Mouse (Mus musculus) embryonic facial prominence, embryonic 12.5 days (tissue): ENCODE results near the gene Olfr1200. TPM values are rescaled to one million over a fixed set of nuclear protein-coding genes. Genes with fewer than 3 reads are reported as not detected.

Experiments
- ATAC-seq: fragments of 200-750 bp; cut with Nextera tagmentation; 2 replicates; pipeline ENCODE4 v1.8.0; 2017; ENCODE audit not compliant: insufficient number of reproducible peaks, insufficient read depth, low FRiP score, low TSS enrichment
- H3K27ac ChIP-seq: fragments of 300-500 bp; sonication (generic); 2 replicates; pipeline ENCODE4 v1.5.1; 2016; ENCODE audit warnings: mild to moderate bottlenecking
- H3K27me3 ChIP-seq: fragments of 300-500 bp; sonication (generic); 2 replicates; pipeline ENCODE4 v1.6.1; 2016; ENCODE audit warnings: mild to moderate bottlenecking, moderate library complexity
- H3K36me3 ChIP-seq: fragments of 300-500 bp; sonication (generic); 2 replicates; pipeline ENCODE4 v1.6.1; 2016; ENCODE audit warnings: mild to moderate bottlenecking
- H3K4me1 ChIP-seq: fragments of 300-500 bp; sonication (generic); 2 replicates; pipeline ENCODE4 v1.6.1; 2016
- H3K4me2 ChIP-seq: fragments of 300-500 bp; sonication (generic); replicated peaks from 2 replicates; pipeline ENCODE4 v1.6.1; 2016; ENCODE audit warnings: mild to moderate bottlenecking, moderate library complexity
- H3K4me3 ChIP-seq: fragments of 300-500 bp; sonication (generic); 2 replicates; pipeline ENCODE4 v1.5.1; 2016; ENCODE audit warnings: mild to moderate bottlenecking
- H3K9ac ChIP-seq: fragments of 300-500 bp; sonication (generic); 2 replicates; pipeline ENCODE4 v1.6.1; 2016; ENCODE audit warnings: mild to moderate bottlenecking, moderate library complexity
- H3K9me3 ChIP-seq: fragments of 300-500 bp; sonication (generic); 2 replicates; pipeline ENCODE4 v1.6.1; 2016; ENCODE audit warnings: mild to moderate bottlenecking, moderate library complexity
- WGBS: fragments of 180-500 bp; shearing (Covaris S2); methylation state at CpG from one replicate; pipeline ENCODE4 v1.1.7; 2016; 5-methylcytosine and 5-hydroxymethylcytosine counted together
- polyA plus RNA-seq: library from polyadenylated mRNA; unstranded; fragments of >200 nt; fragmentation: Nextera tagmentation; extraction: Ambion mirVana; gene quantifications from 2 replicates; pipeline ENCODE4 v1.2.1, GENCODE M21; 2016

Gene Olfr1200
- not detected in 2 replicates for polyA plus RNA-seq

DNA sequence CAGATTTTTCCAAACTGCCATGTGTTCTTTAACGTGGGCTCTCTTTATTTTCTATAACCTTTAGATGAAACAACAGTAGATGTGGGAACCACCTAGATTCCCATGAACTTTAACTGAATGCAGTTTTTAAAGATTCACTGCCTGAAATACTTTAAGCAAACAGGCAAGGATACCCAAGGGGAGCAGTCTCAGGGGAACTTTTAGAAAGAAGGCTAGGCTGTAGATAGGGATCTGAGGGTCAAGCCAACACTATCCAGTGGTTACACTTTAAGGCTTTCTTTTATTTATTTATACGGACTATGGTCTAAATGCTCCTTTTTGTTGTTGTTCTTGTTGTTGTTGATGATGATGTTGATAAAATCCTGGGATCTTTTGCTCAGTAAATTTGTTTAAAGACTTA is at the start of gene Olfr1200:
Olfr1200 (minus strand) TSS at position 101 of the 400 bp plus-strand sequence.
- no peaks in the 10 kb centered on the region for H3K9me3 ChIP-seq
- no peaks in the 10 kb centered on the region for H3K36me3 ChIP-seq
- H3K4me2 ChIP-seq: no peak within 1 kb of the TSS
- H3K4me1 ChIP-seq: no peaks in the 10 kb centered on the region
- WGBS: 75% methylated on average over 2 of the region's 2 CpGs
- no peak within 1 kb of the TSS for H3K9ac ChIP-seq
- no peak within 1 kb of the TSS for H3K27ac ChIP-seq
- ATAC-seq: no peak
- H3K4me3 ChIP-seq: no peak within 1 kb of the TSS
- H3K27me3 ChIP-seq: no peaks in the 10 kb centered on the region

GRCm38 (mm10) chr2:88814196-88814595 is 43.9 kb upstream of the Olfr1200 start, which contains the start of gene Olfr1202:
TSS of gene Olfr1202 (plus strand) at chr2:88814496.
- Histone ChIP-seq H3K4me3 (no peak within 1 kb of the TSS), H3K27me3 (no peaks in the 10 kb centered on the region), H3K4me1 (no peaks in the 10 kb centered on the region), H3K36me3 (no peaks in the 10 kb centered on the region), H3K9ac (no peak within 1 kb of the TSS), H3K9me3 (no peaks in the 10 kb centered on the region), H3K27ac (no peak within 1 kb of the TSS), H3K4me2 (no peak within 1 kb of the TSS)
- no peak for ATAC-seq
- 76% methylated on average over 1 of the region's 1 CpGs for WGBS

DNA sequence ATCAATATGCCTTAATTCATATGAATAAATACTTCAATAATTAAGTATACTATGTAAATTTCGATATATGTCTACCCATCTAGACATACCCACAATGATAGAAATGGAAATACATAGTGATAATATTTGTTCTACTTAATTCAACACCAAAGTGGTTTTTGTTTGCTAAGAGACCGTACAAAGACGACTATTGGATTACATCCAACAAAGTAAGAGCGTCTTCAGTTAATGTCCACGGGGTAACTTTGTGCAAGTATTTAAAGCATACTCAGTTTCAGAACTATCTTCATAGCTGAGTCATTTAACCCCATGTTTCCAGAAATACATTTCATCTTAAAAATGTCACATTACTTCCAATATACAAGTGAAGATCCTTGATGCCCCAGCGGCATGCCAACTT is 22.4 kb upstream of the Olfr1200 start, which contains the start of gene Olfr1201:
Olfr1201 (plus strand) TSS at position 301 of the 400 bp plus-strand sequence.
- no peak for ATAC-seq
- Histone ChIP-seq H3K9ac (no peak within 1 kb of the TSS), H3K9me3 (no peaks in the 10 kb centered on the region), H3K27me3 (no peaks in the 10 kb centered on the region), H3K4me2 (no peak within 1 kb of the TSS), H3K4me3 (no peak within 1 kb of the TSS), H3K27ac (no peak within 1 kb of the TSS), H3K4me1 (no peaks in the 10 kb centered on the region), H3K36me3 (no peaks in the 10 kb centered on the region)
- 84% methylated on average over 6 of the region's 6 CpGs for WGBS

DNA sequence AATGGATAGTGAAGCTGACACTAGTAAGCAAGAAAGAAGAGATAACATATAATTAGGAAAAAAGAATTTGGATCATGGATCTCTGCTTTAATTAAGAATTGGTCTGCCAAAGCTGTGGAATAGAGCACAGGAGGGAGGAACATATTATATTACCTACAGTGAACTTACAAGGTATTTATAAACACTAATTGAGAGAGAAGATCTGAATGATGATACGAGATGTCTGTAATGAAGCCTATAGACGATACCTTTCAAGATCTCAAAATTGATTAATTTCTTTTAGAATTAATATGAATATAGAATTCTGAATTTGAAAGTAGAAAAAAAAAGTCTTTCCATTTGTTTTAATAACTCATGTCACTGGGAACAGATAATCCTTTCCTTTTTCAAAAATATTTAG is 9.9 kb downstream of the Olfr1200 start, which contains the start of gene Olfr1199:
Olfr1199 (minus strand) TSS at position 101 of the 400 bp plus-strand sequence.
- no peaks in the 10 kb centered on the region for H3K36me3 ChIP-seq
- ATAC-seq: no peak
- H3K27me3 ChIP-seq: no peaks in the 10 kb centered on the region
- no peak within 1 kb of the TSS for H3K4me3 ChIP-seq
- no peak within 1 kb of the TSS for H3K9ac ChIP-seq
- no peaks in the 10 kb centered on the region for H3K9me3 ChIP-seq
- H3K4me1 ChIP-seq: no peaks in the 10 kb centered on the region
- 85% methylated on average over 2 of the region's 2 CpGs for WGBS
- H3K27ac ChIP-seq: no peak within 1 kb of the TSS
- no peak within 1 kb of the TSS for H3K4me2 ChIP-seq

GRCm38 (mm10) chr2:88751270-88751669 is 19.0 kb downstream of the Olfr1200 start, which contains the start of gene Olfr1198:
TSS of gene Olfr1198 (minus strand) at chr2:88751370.
- H3K36me3 ChIP-seq: no peaks in the 10 kb centered on the region
- no peak for ATAC-seq
- no peak within 1 kb of the TSS for H3K4me2 ChIP-seq
- H3K9ac ChIP-seq: no peak within 1 kb of the TSS
- H3K27ac ChIP-seq: no peak within 1 kb of the TSS
- no peak within 1 kb of the TSS for H3K4me3 ChIP-seq
- H3K4me1 ChIP-seq: no peaks in the 10 kb centered on the region
- no peaks in the 10 kb centered on the region for H3K27me3 ChIP-seq
- H3K9me3 ChIP-seq: no peaks in the 10 kb centered on the region
- 96% methylated on average over 2 of the region's 2 CpGs for WGBS

- no peaks in the 10 kb centered on the region for H3K36me3 ChIP-seq
- H3K9me3 ChIP-seq: no peaks in the 10 kb centered on the region
- no peaks in the 10 kb centered on the region for H3K4me1 ChIP-seq
- no peaks in the 10 kb centered on the region for H3K27me3 ChIP-seq
- ATAC-seq: no peak
- H3K4me3 ChIP-seq: no peak overlapping the region
- no peak overlapping the region for H3K4me2 ChIP-seq
- no peak overlapping the region for H3K27ac ChIP-seq
- 69% methylated on average over 3 of the region's 3 CpGs for WGBS
- H3K9ac ChIP-seq: no peak overlapping the region
Observed at GRCm38 (mm10) chr2:88743379-88743778, 26.9 kb downstream of the Olfr1200 start.

GRCm38 (mm10) chr2:88732266-88732665 is 38.0 kb downstream of the Olfr1200 start, which contains the start of gene Olfr1197:
TSS of gene Olfr1197 (minus strand) at chr2:88732366.
- H3K9me3 ChIP-seq: no peaks in the 10 kb centered on the region
- no peaks in the 10 kb centered on the region for H3K27me3 ChIP-seq
- ATAC-seq: no peak
- H3K4me1 ChIP-seq: no peaks in the 10 kb centered on the region
- no peak within 1 kb of the TSS for H3K4me3 ChIP-seq
- no peak within 1 kb of the TSS for H3K9ac ChIP-seq
- no peak within 1 kb of the TSS for H3K4me2 ChIP-seq
- no peak within 1 kb of the TSS for H3K27ac ChIP-seq
- WGBS: 85% methylated on average over 1 of the region's 1 CpGs
- H3K36me3 ChIP-seq: no peaks in the 10 kb centered on the region

Other genes starting within 250 kb of the Olfr1200 start
- gene Olfr1188, start 213.6 kb downstream of the Olfr1200 start, polyA plus RNA-seq: not detected in 2 replicates
- not detected in 2 replicates for gene Olfr1189, start 184.0 kb downstream of the Olfr1200 start, polyA plus RNA-seq
- not detected in 2 replicates for gene Olfr1191-ps1, start 129.9 kb downstream of the Olfr1200 start, polyA plus RNA-seq
- gene Olfr1192-ps1, start 122.0 kb downstream of the Olfr1200 start, polyA plus RNA-seq: not detected in 2 replicates
- not detected in 2 replicates for gene Olfr1193, start 94.9 kb downstream of the Olfr1200 start, polyA plus RNA-seq
- gene Olfr1195, start 81.3 kb downstream of the Olfr1200 start, polyA plus RNA-seq: not detected in 2 replicates
- gene Olfr1196, start 65.9 kb downstream of the Olfr1200 start, polyA plus RNA-seq: not detected in 2 replicates
- not detected in 2 replicates for gene Olfr1197, start 38.1 kb downstream of the Olfr1200 start, polyA plus RNA-seq
- not detected in 2 replicates for gene Olfr1198, start 19.1 kb downstream of the Olfr1200 start, polyA plus RNA-seq
- gene Olfr1199, start 10.0 kb downstream of the Olfr1200 start, polyA plus RNA-seq: not detected in 2 replicates
- not detected in 2 replicates for gene Olfr1201, start 22.5 kb upstream of the Olfr1200 start, polyA plus RNA-seq
- 0.04 TPM in 1 of 2 replicates, not detected in the other for gene Olfr1202, start 44.0 kb upstream of the Olfr1200 start, polyA plus RNA-seq
- not detected in 2 replicates for gene Olfr1205, start 59.2 kb upstream of the Olfr1200 start, polyA plus RNA-seq
- not detected in 2 replicates for gene Olfr1204, start 78.8 kb upstream of the Olfr1200 start, polyA plus RNA-seq
- not detected in 2 replicates for gene Olfr1206, start 92.7 kb upstream of the Olfr1200 start, polyA plus RNA-seq
- not detected in 2 replicates for gene Olfr1208, start 131.8 kb upstream of the Olfr1200 start, polyA plus RNA-seq
- not detected in 2 replicates for gene Olfr1209, start 144.7 kb upstream of the Olfr1200 start, polyA plus RNA-seq
- gene Olfr1211, start 167.6 kb upstream of the Olfr1200 start, polyA plus RNA-seq: not detected in 2 replicates
- not detected in 2 replicates for gene Olfr1212, start 183.5 kb upstream of the Olfr1200 start, polyA plus RNA-seq
- not detected in 2 replicates for gene Gm13762, start 209.8 kb upstream of the Olfr1200 start, polyA plus RNA-seq
- not detected in 2 replicates for gene Olfr1214, start 222.2 kb upstream of the Olfr1200 start, polyA plus RNA-seq
- gene Olfr1215, start 236.5 kb upstream of the Olfr1200 start, polyA plus RNA-seq: not detected in 2 replicates
- not detected in 2 replicates for gene Olfr1216, start 247.9 kb upstream of the Olfr1200 start, polyA plus RNA-seq